Mouse (Mus musculus) liver, postnatal 0 days (tissue): ENCODE measurements around the gene Tmem11.

Experiments
- CTCF ChIP-seq: sonication (generic); IDR thresholded peaks from 2 replicates; pipeline ENCODE4 v1.5.1; 2016; ENCODE audit warnings: antibody characterized with exemption, low read depth
- EP300 ChIP-seq: IDR thresholded peaks from 2 replicates; pipeline ENCODE4 v1.6.1; 2016; ENCODE audit warnings: antibody characterized with exemption, low read depth, mild to moderate bottlenecking

GRCm38 (mm10) chr11:60878675-60879294 lies at the start of gene Tmem11:
- TF ChIP-seq CTCF, result no peak; the same call in 1 of the 2 replicates
- TF ChIP-seq EP300, result no peak
